Mouse (Mus musculus): ENCODE measurements around the gene Gm7168. TPM values are rescaled to one million over a fixed set of nuclear protein-coding genes. Genes with fewer than 3 reads are reported as not detected.
"Not testable (repeated sequence)": the region's sequence is repeated elsewhere in the genome, so short reads cannot be mapped to it uniquely, and the experiment has no call there.

The Gm7168 gene
- polyA plus RNA-seq (2016; fragmentation: Nextera tagmentation; extraction: Ambion mirVana) = not detected in 2 replicates

DNA sequence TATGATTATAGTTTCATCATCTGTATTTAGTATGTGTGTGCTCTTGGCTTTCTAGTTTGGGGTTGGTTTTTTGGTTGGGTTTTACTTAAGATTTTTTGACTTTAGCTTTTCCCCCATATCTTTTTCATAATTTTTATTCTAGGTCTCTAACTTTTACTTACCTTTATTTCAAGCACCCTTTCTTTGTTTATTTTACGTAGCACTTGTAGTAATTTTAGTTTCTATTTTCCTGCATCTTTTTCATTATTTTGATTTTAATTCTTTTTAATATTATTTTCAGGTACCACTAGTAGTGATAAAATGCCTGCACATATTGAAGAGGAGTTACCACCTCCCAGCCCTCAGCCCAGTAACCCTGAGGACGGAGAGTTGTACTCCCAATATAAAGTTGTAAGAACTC, at the start of gene Gm7168:
TSS of gene Gm7168 (plus strand) at position 301 of the 400 bp plus-strand sequence.
- 88% methylated on average over 1 of the region's 2 CpGs for WGBS
- not testable (repeated sequence) for ATAC-seq (ENCODE audit: low FRiP score, low read depth); H3K36me3 ChIP-seq; H3K27me3 ChIP-seq (replicated peaks); H3K4me2 ChIP-seq (replicated peaks); H3K4me1 ChIP-seq; H3K9ac ChIP-seq; H3K27ac ChIP-seq; H3K4me3 ChIP-seq; H3K9me3 ChIP-seq

DNA sequence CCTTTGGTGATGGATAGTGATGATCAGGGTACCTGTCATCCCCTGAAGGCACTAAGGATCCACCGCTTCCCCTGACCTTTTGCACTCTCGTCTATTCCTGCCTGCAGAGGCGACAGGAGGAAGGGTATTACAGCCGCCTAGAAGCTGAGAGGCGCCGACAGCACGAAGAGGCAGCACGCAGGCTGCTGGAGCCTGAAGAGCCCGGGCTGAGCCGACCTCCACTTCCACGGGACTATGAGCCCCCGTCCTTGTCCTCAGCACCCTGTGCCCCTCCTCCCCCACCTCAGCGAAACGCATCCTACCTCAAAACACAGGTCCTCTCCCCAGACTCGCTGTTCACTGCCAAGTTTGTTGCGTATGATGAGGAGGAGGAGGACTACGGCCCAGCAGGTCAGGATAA, 49.3 kb upstream of the Gm7168 start:
- no peaks in the 10 kb centered on the region for H3K27me3 ChIP-seq (replicated peaks)
- H3K27ac ChIP-seq = no peak overlapping the region
- H3K4me2 ChIP-seq (replicated peaks) = no peak overlapping the region
- H3K4me1 ChIP-seq = no peaks in the 10 kb centered on the region
- H3K9ac ChIP-seq = no peak overlapping the region
- H3K4me3 ChIP-seq = no peak overlapping the region
- H3K9me3 ChIP-seq = no peaks in the 10 kb centered on the region
- no peak for ATAC-seq (ENCODE audit: low FRiP score, low read depth)
- peaks cover 42% of the 10 kb centered on the region for H3K36me3 ChIP-seq
- 93% methylated on average over 17 of the region's 17 CpGs for WGBS

DNA sequence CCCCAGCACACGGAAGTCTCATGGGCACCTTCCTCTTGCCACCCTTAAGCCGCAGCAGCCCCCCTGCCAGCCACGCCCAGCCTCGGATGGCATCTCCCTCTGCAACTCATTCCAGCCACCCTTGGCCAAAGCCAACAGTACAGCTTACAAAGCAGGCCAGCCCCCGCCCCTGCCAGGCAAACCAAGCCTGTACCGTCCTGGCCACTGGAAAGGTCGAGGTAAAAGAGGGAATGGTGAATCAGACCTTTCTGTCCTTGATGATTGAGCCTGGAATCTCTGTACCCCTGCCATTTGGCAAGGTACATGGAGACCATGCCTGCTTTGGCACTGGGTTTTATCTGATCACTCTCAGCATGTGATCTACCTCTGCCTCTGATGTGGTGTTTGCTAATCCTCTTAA, 48.9 kb upstream of the Gm7168 start:
- peaks cover 44% of the 10 kb centered on the region for H3K36me3 ChIP-seq
- no peak overlapping the region for H3K9ac ChIP-seq
- H3K4me3 ChIP-seq = no peak overlapping the region
- H3K27ac ChIP-seq = no peak overlapping the region
- no peaks in the 10 kb centered on the region for H3K4me1 ChIP-seq
- ATAC-seq (ENCODE audit: low FRiP score, low read depth) = no peak
- H3K27me3 ChIP-seq (replicated peaks) = no peaks in the 10 kb centered on the region
- H3K4me2 ChIP-seq (replicated peaks) = no peak overlapping the region
- no peaks in the 10 kb centered on the region for H3K9me3 ChIP-seq
- 91% methylated on average over 7 of the region's 7 CpGs for WGBS

DNA sequence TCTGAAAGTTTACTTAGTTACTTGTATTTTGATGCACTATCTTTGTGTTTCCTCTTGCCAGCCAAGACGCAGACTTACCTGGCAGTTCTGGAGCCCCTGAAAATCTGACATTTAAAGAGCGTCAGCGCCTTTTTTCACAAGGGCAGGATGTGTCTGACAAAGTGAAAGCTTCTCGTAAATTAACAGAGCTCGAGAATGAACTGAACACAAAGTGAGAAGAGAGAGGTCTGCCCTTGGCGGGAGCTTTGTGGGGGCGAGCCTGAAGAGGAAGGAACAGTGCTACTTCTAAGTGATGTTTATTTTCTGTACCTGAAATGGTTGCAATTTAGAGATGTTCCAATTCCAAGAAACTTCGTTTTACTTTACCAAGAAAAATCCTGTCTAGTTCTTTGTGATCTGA, 44.4 kb upstream of the Gm7168 start:
- ATAC-seq (ENCODE audit: low FRiP score, low read depth) = no peak
- Histone ChIP-seq H3K9me3 (no peaks in the 10 kb centered on the region), H3K4me1 (no peaks in the 10 kb centered on the region), H3K27ac (no peak overlapping the region), H3K27me3 (replicated peaks) (no peaks in the 10 kb centered on the region), H3K36me3 (peaks cover 45% of the 10 kb centered on the region), H3K4me2 (replicated peaks) (no peak overlapping the region), H3K9ac (no peak overlapping the region), H3K4me3 (no peak overlapping the region)
- WGBS = 82% methylated on average over 8 of the region's 8 CpGs

DNA sequence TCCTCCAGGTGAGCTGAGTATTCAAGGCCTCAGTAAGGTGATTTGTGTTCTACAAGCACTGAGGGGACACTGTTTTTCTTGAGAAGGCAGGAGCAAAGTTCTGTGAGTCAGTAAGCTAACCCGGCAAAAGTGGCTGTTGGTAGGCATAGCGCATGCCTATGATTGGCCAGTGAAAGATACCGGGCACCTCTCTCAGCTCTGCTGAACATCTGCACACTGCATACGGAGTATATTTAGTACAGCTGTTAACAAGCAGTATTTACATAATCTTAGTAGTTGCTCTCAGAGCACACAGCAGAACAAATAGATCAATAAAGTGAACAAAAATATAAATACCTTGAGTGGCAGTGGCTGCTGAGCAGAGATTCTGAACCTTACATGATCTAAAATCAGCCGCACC, 41.1 kb upstream of the Gm7168 start:
- 96% methylated on average over 5 of the region's 5 CpGs for WGBS
- Histone ChIP-seq H3K4me2 (replicated peaks) (no peak overlapping the region), H3K36me3 (peaks cover 36% of the 10 kb centered on the region), H3K9ac (no peak overlapping the region), H3K27ac (no peak overlapping the region), H3K4me1 (no peaks in the 10 kb centered on the region), H3K27me3 (replicated peaks) (no peaks in the 10 kb centered on the region), H3K4me3 (no peak overlapping the region), H3K9me3 (no peaks in the 10 kb centered on the region)
- ATAC-seq (ENCODE audit: low FRiP score, low read depth) = no peak

DNA sequence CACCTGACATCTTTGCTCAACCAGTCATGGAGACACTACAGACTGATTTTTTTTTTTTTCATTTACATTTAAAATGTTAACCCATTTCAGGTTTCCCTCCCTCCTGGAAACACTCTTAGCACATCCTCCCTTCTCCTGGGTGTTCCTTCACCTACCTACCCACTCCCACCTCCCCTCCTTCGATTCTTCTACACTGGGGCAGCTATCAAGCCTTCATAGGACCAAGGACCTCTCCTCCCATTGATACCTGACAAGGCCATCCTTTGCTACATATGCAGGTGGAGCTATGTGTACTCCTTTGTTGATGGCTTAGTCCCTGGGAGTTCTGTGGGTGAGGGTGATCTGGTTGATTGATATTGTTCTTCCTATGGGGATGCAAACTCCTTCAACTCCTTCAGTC, 40.5 kb upstream of the Gm7168 start:
- Histone ChIP-seq H3K9ac (no peak overlapping the region), H3K27me3 (replicated peaks) (no peaks in the 10 kb centered on the region), H3K27ac (no peak overlapping the region), H3K36me3 (peaks cover 32% of the 10 kb centered on the region), H3K9me3 (no peaks in the 10 kb centered on the region), H3K4me2 (replicated peaks) (no peak overlapping the region), H3K4me1 (no peaks in the 10 kb centered on the region), H3K4me3 (no peak overlapping the region)
- WGBS = 87% methylated on average over 1 of the region's 1 CpGs
- no peak for ATAC-seq (ENCODE audit: low FRiP score, low read depth)

DNA sequence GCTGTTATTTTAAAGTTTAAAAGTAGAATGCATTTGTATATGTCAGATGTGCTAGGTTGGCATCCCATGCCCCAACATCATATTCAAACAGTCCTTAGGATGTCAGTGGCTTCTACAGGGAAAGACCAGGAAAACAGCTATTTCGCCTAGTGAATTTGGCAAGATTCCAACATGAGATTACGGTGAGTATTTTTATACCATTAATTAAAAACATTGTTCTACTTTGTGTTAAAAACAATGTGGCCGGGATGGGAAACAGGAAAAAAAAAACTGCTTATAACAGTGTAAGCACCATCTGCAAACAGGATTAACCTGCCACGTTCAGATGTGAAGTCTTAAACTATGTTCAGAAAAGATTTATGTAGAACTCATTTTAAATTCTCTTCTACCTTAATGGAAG, 34.2 kb upstream of the Gm7168 start:
- no peak overlapping the region for H3K4me2 ChIP-seq (replicated peaks)
- 83% methylated on average over 4 of the region's 4 CpGs for WGBS
- no peaks in the 10 kb centered on the region for H3K36me3 ChIP-seq
- no peak for ATAC-seq (ENCODE audit: low FRiP score, low read depth)
- no peaks in the 10 kb centered on the region for H3K4me1 ChIP-seq
- H3K27ac ChIP-seq = no peak overlapping the region
- no peaks in the 10 kb centered on the region for H3K9me3 ChIP-seq
- no peaks in the 10 kb centered on the region for H3K27me3 ChIP-seq (replicated peaks)
- H3K9ac ChIP-seq = no peak overlapping the region
- H3K4me3 ChIP-seq = no peak overlapping the region

DNA sequence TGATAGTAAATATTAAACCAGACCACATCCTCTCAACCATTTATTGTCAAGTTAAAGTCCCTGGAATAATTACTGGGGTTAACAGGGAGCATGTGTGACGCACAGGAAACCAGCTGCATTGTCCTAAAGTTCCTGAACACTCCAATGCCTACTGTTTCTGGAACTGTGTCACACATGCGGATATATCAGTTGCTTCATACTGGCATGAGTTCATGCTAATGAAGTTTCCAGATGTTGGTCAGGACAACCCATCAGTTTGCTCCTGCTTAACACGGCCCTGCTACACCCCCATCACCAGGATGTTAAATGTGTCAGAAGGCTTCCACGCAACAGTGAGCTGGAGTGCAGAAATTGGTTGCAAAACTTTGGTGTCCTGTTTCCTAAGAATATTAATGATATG, 33.6 kb upstream of the Gm7168 start:
- Histone ChIP-seq H3K4me1 (no peaks in the 10 kb centered on the region), H3K4me3 (no peak overlapping the region), H3K27me3 (replicated peaks) (no peaks in the 10 kb centered on the region), H3K9me3 (no peaks in the 10 kb centered on the region), H3K9ac (no peak overlapping the region), H3K4me2 (replicated peaks) (no peak overlapping the region), H3K36me3 (no peaks in the 10 kb centered on the region), H3K27ac (no peak overlapping the region)
- ATAC-seq (ENCODE audit: low FRiP score, low read depth) = no peak
- 75% methylated on average over 4 of the region's 4 CpGs for WGBS

DNA sequence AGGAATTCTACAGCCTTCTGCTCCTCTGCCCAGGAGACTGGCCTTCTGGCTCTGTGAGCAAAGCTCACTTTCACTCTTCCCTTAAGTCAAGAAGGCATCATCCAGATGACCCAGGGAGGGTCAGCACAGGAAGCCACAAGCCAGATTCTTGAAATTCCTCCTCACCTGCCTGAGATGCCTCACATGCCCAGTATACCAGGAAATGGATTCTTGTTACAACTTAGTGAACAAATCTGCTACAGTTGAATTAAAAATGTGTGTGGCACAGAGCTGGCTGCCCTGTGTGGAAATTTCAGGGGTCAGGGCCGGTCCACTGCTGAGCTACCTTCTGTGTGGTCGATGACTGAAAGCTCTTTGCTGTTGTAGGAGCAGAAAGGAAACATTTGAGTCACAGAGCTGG, 27.4 kb upstream of the Gm7168 start:
- WGBS = 83% methylated on average over 2 of the region's 2 CpGs
- H3K4me2 ChIP-seq (replicated peaks) = no peak overlapping the region
- no peak overlapping the region for H3K4me3 ChIP-seq
- no peak for ATAC-seq (ENCODE audit: low FRiP score, low read depth)
- H3K27me3 ChIP-seq (replicated peaks) = no peaks in the 10 kb centered on the region
- no peak overlapping the region for H3K9ac ChIP-seq
- H3K9me3 ChIP-seq = no peaks in the 10 kb centered on the region
- no peaks in the 10 kb centered on the region for H3K36me3 ChIP-seq
- no peak overlapping the region for H3K27ac ChIP-seq
- H3K4me1 ChIP-seq = no peaks in the 10 kb centered on the region

DNA sequence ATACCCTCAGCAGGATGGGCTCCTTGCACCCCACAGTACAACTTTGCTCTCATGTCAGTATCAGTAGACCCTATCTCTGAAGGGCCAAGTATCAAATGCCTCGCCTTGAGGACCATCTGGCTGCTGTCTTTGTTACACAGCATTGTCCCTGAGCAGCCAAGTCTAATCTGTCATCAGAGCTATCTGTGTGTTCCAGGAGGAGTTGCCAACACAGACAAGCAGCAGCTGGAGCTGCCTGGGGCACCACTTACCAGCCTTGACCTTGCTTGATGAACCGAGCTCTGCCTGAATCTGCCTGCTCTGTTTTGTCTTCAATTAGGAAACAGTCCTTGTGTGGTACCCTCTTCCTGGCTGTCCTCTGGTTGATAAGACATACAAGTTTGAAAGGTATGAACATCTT, 24.8 kb upstream of the Gm7168 start:
- Histone ChIP-seq H3K36me3 (no peaks in the 10 kb centered on the region), H3K27me3 (replicated peaks) (no peaks in the 10 kb centered on the region), H3K4me2 (replicated peaks) (no peak overlapping the region), H3K4me3 (no peak overlapping the region), H3K27ac (no peak overlapping the region), H3K4me1 (no peaks in the 10 kb centered on the region), H3K9ac (no peak overlapping the region), H3K9me3 (no peaks in the 10 kb centered on the region)
- WGBS = 60% methylated on average over 2 of the region's 2 CpGs
- no peak for ATAC-seq (ENCODE audit: low FRiP score, low read depth)

DNA sequence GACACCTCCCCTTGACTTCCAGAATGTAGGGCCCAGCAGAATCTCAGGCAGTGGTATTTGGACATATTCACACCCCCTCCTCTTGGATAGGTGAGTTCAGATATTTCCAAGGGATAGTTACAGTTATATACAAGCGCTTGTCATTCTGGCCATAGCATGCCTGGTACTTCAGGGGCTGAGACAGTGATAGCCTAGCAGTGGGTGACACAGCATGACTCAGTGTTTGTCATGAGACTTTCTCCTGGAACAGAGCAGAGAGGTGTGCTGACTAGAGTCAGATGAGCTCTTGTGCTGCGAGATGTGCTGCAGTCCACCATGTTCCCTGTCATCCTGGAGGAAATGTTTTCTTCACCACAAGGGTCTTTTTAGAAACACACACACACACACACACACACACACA, 23.6 kb upstream of the Gm7168 start:
- Histone ChIP-seq H3K9ac (no peak overlapping the region), H3K27ac (no peak overlapping the region), H3K9me3 (no peaks in the 10 kb centered on the region), H3K27me3 (replicated peaks) (no peaks in the 10 kb centered on the region), H3K4me2 (replicated peaks) (no peak overlapping the region), H3K4me3 (no peak overlapping the region), H3K4me1 (no peaks in the 10 kb centered on the region), H3K36me3 (no peaks in the 10 kb centered on the region)
- 95% methylated on average over 2 of the region's 2 CpGs for WGBS
- ATAC-seq (ENCODE audit: low FRiP score, low read depth) = no peak

DNA sequence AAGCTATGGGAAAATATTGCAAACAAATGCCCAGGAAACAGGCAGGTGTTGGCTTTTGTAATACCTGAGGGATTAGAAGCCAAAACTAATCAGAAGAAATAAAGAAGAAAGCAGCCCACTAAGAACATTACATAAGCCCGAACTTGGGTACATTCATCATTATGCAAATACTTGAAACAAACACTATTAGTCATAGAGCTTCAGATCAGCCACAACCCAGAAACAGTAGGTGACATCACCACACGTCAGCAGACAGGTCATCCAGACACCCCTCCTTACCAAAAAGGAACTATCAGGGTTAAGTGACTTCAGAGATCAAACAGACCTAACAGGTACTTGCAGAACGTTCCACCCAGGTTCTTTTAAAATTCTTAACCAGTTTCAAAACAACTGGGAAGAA, 22.2 kb upstream of the Gm7168 start:
- H3K36me3 ChIP-seq = no peaks in the 10 kb centered on the region
- H3K4me2 ChIP-seq (replicated peaks) = no peak overlapping the region
- WGBS = 68% methylated on average over 3 of the region's 3 CpGs
- H3K9ac ChIP-seq = no peak overlapping the region
- H3K4me1 ChIP-seq = no peaks in the 10 kb centered on the region
- no peak overlapping the region for H3K27ac ChIP-seq
- no peak overlapping the region for H3K4me3 ChIP-seq
- H3K9me3 ChIP-seq = no peaks in the 10 kb centered on the region
- H3K27me3 ChIP-seq (replicated peaks) = no peaks in the 10 kb centered on the region
- ATAC-seq (ENCODE audit: low FRiP score, low read depth) = no peak

DNA sequence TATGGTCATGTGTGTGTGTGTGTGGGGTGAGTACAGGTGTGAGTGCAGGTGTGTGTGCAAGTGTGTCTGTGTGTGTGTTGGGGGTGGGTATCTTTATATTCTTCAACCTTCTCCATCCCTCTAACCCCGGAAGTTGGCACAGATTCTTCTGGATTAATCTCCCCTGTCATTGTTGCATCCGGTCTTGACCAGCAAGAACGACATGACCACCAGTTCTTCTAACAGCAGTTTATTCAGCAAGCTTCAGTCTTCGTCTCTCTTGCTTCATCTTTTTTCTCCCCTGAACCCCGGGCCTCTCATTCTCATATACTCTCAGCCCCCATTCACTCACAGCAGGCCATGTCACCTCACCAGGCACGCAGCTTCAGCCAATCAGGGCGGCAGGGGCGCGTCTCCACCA, 17.8 kb upstream of the Gm7168 start:
- ATAC-seq (ENCODE audit: low FRiP score, low read depth) = no peak

DNA sequence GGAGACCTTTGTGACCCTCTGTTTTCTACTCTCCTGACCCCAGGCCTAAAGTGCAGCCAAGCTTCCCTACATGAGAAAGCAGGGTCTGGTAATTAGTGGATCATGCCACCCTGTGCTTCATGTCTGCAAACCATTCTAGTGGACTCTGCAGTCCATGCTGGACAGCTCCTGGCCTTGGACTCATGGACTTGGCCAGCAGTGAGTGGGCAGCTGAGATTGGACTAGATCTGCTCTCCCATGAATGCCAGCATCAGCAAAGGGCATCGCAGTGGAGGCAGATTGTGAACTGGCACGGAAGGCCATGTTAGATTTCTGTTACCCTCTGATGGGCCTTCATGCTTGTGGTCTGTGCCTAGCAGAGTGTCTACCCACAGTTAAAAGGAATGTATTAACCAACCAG, 12.8 kb upstream of the Gm7168 start:
- WGBS = 94% methylated on average over 2 of the region's 2 CpGs
- not testable (repeated sequence) for H3K4me3 ChIP-seq; H3K4me1 ChIP-seq; H3K4me2 ChIP-seq (replicated peaks); H3K27me3 ChIP-seq (replicated peaks); H3K27ac ChIP-seq; H3K9me3 ChIP-seq; H3K9ac ChIP-seq; ATAC-seq (ENCODE audit: low FRiP score, low read depth); H3K36me3 ChIP-seq

More for the DNA sequence above, 17.8 kb upstream of the Gm7168 start:
- Histone ChIP-seq H3K27me3 (replicated peaks) (no peaks in the 10 kb centered on the region), H3K4me2 (replicated peaks) (no peak overlapping the region), H3K9me3 (no peaks in the 10 kb centered on the region), H3K27ac (no peak overlapping the region), H3K36me3 (no peaks in the 10 kb centered on the region), H3K4me1 (no peaks in the 10 kb centered on the region), H3K4me3 (no peak overlapping the region), H3K9ac (no peak overlapping the region)
- WGBS = 85% methylated on average over 9 of the region's 9 CpGs

Measured in neural tube, embryonic 12.5 days (tissue).